Mouse (Mus musculus) ES-Bruce4 (cell line): ENCODE measurements at regions not wholly inside any gene's neighbourhood (a gene's known extent, or its start where the extent isn't known, plus 50 kb on each side); places are given as distances from the start of the nearest gene placed in this dataset.

ENCODE experiments used
- EP300 ChIP-seq: IDR thresholded peaks from 2 replicates; pipeline ENCODE4 v1.6.1; 2011; ENCODE audit warnings: low read depth, low read length; ENCODE audit not compliant: insufficient read depth
- POLR2A ChIP-seq: IDR thresholded peaks from one replicate; pipeline ENCODE4 v1.8.1; 2011; ENCODE audit warnings: low read length; ENCODE audit not compliant: insufficient read depth

- TF ChIP-seq POLR2A, result no peak
- no peak for TF ChIP-seq EP300
Observed at GRCm38 (mm10) chr2:144144486-144145136, 111.8 kb downstream of the Banf2 start.
